Mouse (Mus musculus): ENCODE measurements around the gene Cd2bp2. TPM values are rescaled to one million over a fixed set of nuclear protein-coding genes. Genes with fewer than 3 reads are reported as not detected.

Cd2bp2 gene
- polyA plus RNA-seq, 1 experiment from 2014 or later, result 96.1 TPM

GRCm38 (mm10) chr7:127214981-127215871 is 19.4 kb upstream of the Cd2bp2 start:
- ATAC-seq, result peak; percentile 53
- peaks cover 3% of the 10 kb centered on the region; the same call in 1 of the 2 replicates for H3K4me1 ChIP-seq (replicated peaks)
- 23% methylated on average over 33 of the region's 33 CpGs for WGBS
- 0 out of 2 replicates have a peak, but pooled peaks cover 8% of the 10 kb centered on the region for H3K27me3 ChIP-seq
- peak overlapping the region; percentile 46 for H3K4me2 ChIP-seq (replicated peaks)
- H3K36me3 ChIP-seq, result no peaks in the 10 kb centered on the region
- H3K27ac ChIP-seq, result no peak overlapping the region
- H3K9me3 ChIP-seq, result no peaks in the 10 kb centered on the region
- peak overlapping the region; percentile 22 for H3K4me3 ChIP-seq (replicated peaks)
- peak overlapping the region; percentile 29; the same call in 1 of the 2 replicates for H3K9ac ChIP-seq (replicated peaks)

DNA sequence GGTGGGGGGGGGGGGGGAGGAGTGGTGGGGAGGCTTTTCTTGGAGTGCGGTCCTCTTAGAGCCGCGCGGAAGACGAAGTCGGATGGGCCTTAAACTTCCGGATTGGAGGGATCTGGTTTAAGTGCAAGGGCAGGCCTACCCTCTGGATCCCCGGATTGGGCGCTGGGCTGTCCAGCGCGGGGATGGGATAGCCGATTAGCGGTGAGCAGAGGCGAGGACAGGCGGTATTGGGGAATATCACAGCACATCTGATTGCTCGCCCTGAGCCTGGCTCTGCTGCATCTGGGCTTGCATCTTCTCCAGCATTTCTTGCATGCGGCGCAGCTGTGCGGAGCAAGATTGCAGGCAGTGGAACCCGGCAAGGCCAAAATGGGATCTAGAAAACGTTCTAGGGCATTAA is 18.7 kb upstream of the Cd2bp2 start:
- WGBS, result 27% methylated on average over 21 of the region's 21 CpGs
- H3K4me3 ChIP-seq (replicated peaks), result no peak overlapping the region
- no peak for ATAC-seq

DNA sequence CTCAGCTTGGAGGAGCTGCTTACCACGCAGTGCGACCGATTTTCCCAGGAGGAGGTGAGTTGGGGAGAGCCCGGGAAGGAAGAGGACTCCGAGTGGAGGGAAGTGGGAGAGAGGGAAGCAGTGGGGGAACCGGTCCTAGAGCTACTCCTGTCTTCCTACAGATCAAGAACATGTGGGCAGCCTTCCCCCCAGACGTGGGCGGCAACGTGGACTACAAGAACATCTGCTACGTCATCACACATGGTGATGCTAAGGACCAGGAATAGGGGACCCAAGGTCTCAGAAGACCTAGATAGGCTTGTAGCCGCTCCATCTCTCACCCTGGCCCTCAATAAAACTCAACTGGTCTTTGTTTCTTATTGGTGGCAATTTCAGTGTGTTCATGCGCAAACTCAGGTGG is 18.1 kb upstream of the Cd2bp2 start:
- ATAC-seq, result no peak
- Histone ChIP-seq H3K4me2 (replicated peaks) (no peak overlapping the region), H3K4me3 (replicated peaks) (no peak overlapping the region), H3K27me3 (0 out of 2 replicates have a peak, but pooled peaks cover 8% of the 10 kb centered on the region), H3K27ac (no peak overlapping the region), H3K4me1 (replicated peaks) (peaks cover 10% of the 10 kb centered on the region), H3K36me3 (no peaks in the 10 kb centered on the region), H3K9ac (replicated peaks) (no peak overlapping the region), H3K9me3 (no peaks in the 10 kb centered on the region)
- WGBS, result 67% methylated on average over 12 of the region's 12 CpGs

More for the DNA sequence above, 18.7 kb upstream of the Cd2bp2 start:
- H3K27ac ChIP-seq, result no peak overlapping the region
- peak overlapping the region; percentile 46; the same call in 1 of the 2 replicates for H3K4me2 ChIP-seq (replicated peaks)
- H3K27me3 ChIP-seq, result 0 out of 2 replicates have a peak, but pooled peaks cover 8% of the 10 kb centered on the region
- H3K4me1 ChIP-seq (replicated peaks), result peaks cover 9% of the 10 kb centered on the region
- no peaks in the 10 kb centered on the region for H3K9me3 ChIP-seq
- H3K36me3 ChIP-seq, result no peaks in the 10 kb centered on the region
- 0 out of 2 replicates have a peak overlapping the region, but pooled peaks have one; percentile 29 for H3K9ac ChIP-seq (replicated peaks)

DNA sequence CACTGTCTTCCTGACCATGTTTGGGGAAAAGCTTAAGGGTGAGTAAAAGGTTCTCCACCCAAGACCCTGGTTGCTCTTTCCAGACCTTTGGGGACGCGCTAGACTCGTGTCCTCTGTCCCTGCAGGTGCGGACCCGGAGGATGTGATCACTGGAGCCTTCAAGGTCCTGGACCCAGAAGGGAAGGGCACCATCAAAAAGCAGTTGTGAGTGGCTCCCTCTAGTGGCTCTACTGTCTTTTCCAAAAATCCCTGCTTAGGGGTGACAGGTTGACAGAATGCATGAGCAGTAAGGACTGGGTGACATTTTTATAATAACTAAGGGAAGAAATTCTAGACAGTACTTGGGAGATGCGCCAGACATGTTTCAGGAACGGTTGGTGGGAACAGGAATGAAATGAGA is 17.6 kb upstream of the Cd2bp2 start:
- WGBS, result 26% methylated on average over 7 of the region's 7 CpGs
- H3K27ac ChIP-seq, result no peak overlapping the region
- H3K4me2 ChIP-seq (replicated peaks), result no peak overlapping the region
- ATAC-seq, result no peak
- no peak overlapping the region for H3K4me3 ChIP-seq (replicated peaks)
- H3K27me3 ChIP-seq, result 0 out of 2 replicates have a peak, but pooled peaks cover 8% of the 10 kb centered on the region
- no peak overlapping the region for H3K9ac ChIP-seq (replicated peaks)
- no peaks in the 10 kb centered on the region for H3K9me3 ChIP-seq
- peaks cover 10% of the 10 kb centered on the region for H3K4me1 ChIP-seq (replicated peaks)
- H3K36me3 ChIP-seq, result no peaks in the 10 kb centered on the region

- Histone ChIP-seq H3K4me1 (replicated peaks) (peaks cover 11% of the 10 kb centered on the region), H3K27me3 (0 out of 2 replicates have a peak, but pooled peaks cover 8% of the 10 kb centered on the region), H3K27ac (no peak overlapping the region), H3K36me3 (no peaks in the 10 kb centered on the region), H3K4me2 (replicated peaks) (no peak overlapping the region), H3K9me3 (no peaks in the 10 kb centered on the region), H3K9ac (replicated peaks) (no peak overlapping the region), H3K4me3 (replicated peaks) (no peak overlapping the region)
- ATAC-seq, result no peak
- 94% methylated on average over 12 of the region's 12 CpGs for WGBS
Observed at GRCm38 (mm10) chr7:127212432-127213250, 16.8 kb upstream of the Cd2bp2 start.

- H3K4me2 ChIP-seq (replicated peaks), result no peak overlapping the region
- H3K9me3 ChIP-seq, result no peaks in the 10 kb centered on the region
- H3K9ac ChIP-seq (replicated peaks), result no peak overlapping the region
- H3K27me3 ChIP-seq, result 0 out of 2 replicates have a peak, but pooled peaks cover 8% of the 10 kb centered on the region
- 77% methylated on average over 5 of the region's 5 CpGs for WGBS
- H3K36me3 ChIP-seq, result no peaks in the 10 kb centered on the region
- no peak for ATAC-seq
- peaks cover 26% of the 10 kb centered on the region for H3K4me1 ChIP-seq (replicated peaks)
- H3K4me3 ChIP-seq (replicated peaks), result no peak overlapping the region
- H3K27ac ChIP-seq, result no peak overlapping the region
Observed at GRCm38 (mm10) chr7:127211014-127211745, 15.3 kb upstream of the Cd2bp2 start.

- no peak for ATAC-seq
- Histone ChIP-seq H3K4me1 (replicated peaks) (peaks cover 34% of the 10 kb centered on the region), H3K9me3 (0 out of 2 replicates have a peak, but pooled peaks cover 2% of the 10 kb centered on the region), H3K27ac (no peak overlapping the region), H3K27me3 (0 out of 2 replicates have a peak, but pooled peaks cover 8% of the 10 kb centered on the region), H3K9ac (replicated peaks) (no peak overlapping the region), H3K4me3 (replicated peaks) (no peak overlapping the region), H3K4me2 (replicated peaks) (no peak overlapping the region), H3K36me3 (0 out of 2 replicates have a peak, but pooled peaks cover 2% of the 10 kb centered on the region)
- WGBS, result 98% methylated on average over 4 of the region's 4 CpGs
Observed at GRCm38 (mm10) chr7:127210266-127210665, 14.4 kb upstream of the Cd2bp2 start.

DNA sequence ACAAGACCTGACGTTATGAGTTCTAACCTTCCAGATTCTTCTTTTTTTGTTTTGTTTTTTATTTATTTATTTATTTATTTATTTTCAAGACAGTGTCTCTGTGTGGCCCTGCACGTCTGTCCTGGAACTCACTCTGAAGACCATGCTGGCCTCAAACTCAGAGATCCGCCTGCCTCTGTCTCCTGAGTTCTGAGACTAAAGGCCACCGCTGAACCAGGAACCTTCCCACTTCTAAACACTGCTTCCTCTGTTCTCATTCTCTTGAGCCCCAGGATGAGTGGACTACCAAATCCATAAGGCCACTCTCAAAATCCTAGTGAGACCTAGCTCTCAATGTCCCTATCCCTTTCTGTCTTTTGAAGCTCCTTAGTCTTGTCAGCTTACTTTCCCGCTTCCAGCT is 14.0 kb upstream of the Cd2bp2 start:
- H3K9ac ChIP-seq (replicated peaks), result no peak overlapping the region

GRCm38 (mm10) chr7:127208553-127209438 is 12.9 kb upstream of the Cd2bp2 start, which contains the start of gene Mylpf:
TSS of gene Mylpf (plus strand) at chr7:127208890.
- under 1% methylated on average over 44 of the region's 44 CpGs for WGBS
- peaks cover 11% of the 10 kb centered on the region; the same call in 1 of the 2 replicates for H3K36me3 ChIP-seq
- H3K9me3 ChIP-seq, result 0 out of 2 replicates have a peak, but pooled peaks cover 2% of the 10 kb centered on the region
- H3K4me1 ChIP-seq (replicated peaks), result peaks cover 41% of the 10 kb centered on the region
- ATAC-seq, result peak; percentile 97
- H3K27ac ChIP-seq, result peak within 1 kb of the TSS; percentile 87
- peak within 1 kb of the TSS; percentile 98 for H3K9ac ChIP-seq (replicated peaks)
- peak within 1 kb of the TSS; percentile 99 for H3K4me2 ChIP-seq (replicated peaks)
- peak within 1 kb of the TSS; percentile 93 for H3K4me3 ChIP-seq (replicated peaks)
- no peaks in the 10 kb centered on the region for H3K27me3 ChIP-seq

More for the DNA sequence above, 14.0 kb upstream of the Cd2bp2 start:
- H3K9me3 ChIP-seq, result 0 out of 2 replicates have a peak, but pooled peaks cover 2% of the 10 kb centered on the region
- H3K27me3 ChIP-seq, result 0 out of 2 replicates have a peak, but pooled peaks cover 4% of the 10 kb centered on the region
- H3K4me3 ChIP-seq (replicated peaks), result 0 out of 2 replicates have a peak overlapping the region, but pooled peaks have one; percentile 93
- 0 out of 2 replicates have a peak, but pooled peaks cover 6% of the 10 kb centered on the region for H3K36me3 ChIP-seq
- H3K4me1 ChIP-seq (replicated peaks), result peaks cover 35% of the 10 kb centered on the region
- H3K27ac ChIP-seq, result peak overlapping the region; percentile 85; the same call in 1 of the 2 replicates
- 82% methylated on average over 5 of the region's 5 CpGs for WGBS
- H3K4me2 ChIP-seq (replicated peaks), result peak overlapping the region; percentile 57
- ATAC-seq, result no peak

GRCm38 (mm10) chr7:127208295-127208552 is 12.4 kb upstream of the Cd2bp2 start, which contains the start of gene Tbc1d10b:
TSS of gene Tbc1d10b (minus strand) at chr7:127208468.
- WGBS, result 0% methylated on average over 25 of the region's 44 CpGs
- H3K4me1 ChIP-seq (replicated peaks), result peaks cover 41% of the 10 kb centered on the region

More at GRCm38 (mm10) chr7:127208295-127208552, 12.4 kb upstream of the Cd2bp2 start, which contains the start of gene Tbc1d10b:
- Histone ChIP-seq H3K36me3 (peaks cover 17% of the 10 kb centered on the region), H3K4me3 (replicated peaks) (peak within 1 kb of the TSS; percentile 93), H3K9ac (replicated peaks) (peak within 1 kb of the TSS; percentile 98), H3K27ac (peak within 1 kb of the TSS; percentile 87), H3K9me3 (0 out of 2 replicates have a peak, but pooled peaks cover 2% of the 10 kb centered on the region), H3K27me3 (no peaks in the 10 kb centered on the region), H3K4me2 (replicated peaks) (peak within 1 kb of the TSS; percentile 99)
- peak; percentile 21 for ATAC-seq

Measured in midbrain, embryonic 13.5 days (tissue).